Mouse (Mus musculus): Measurements from ENCODE around the gene Gm10097.

- no peak for TF ChIP-seq FLI1 (IDR thresholded peaks at IDR 0.05; ENCODE audit: low read length)
- no peak for TF ChIP-seq GATA1 (IDR thresholded peaks at IDR 0.05; ENCODE audit: borderline replicate concordance, low read length)
Observed at GRCm38 (mm10) chr10:5032192-5033048, 36.6 kb upstream of the Gm10097 start.
